Mouse (Mus musculus): ENCODE measurements around the gene Alpk1. TPM values are rescaled to one million over a fixed set of nuclear protein-coding genes. Genes with fewer than 3 reads are reported as not detected.

Gene Alpk1
- polyA plus RNA-seq, 1 experiment = 5.5 TPM

GRCm38 (mm10) chr3:127745911-127746640 is 34.3 kb downstream of the Alpk1 start:
- TF ChIP-seq CTCF (IDR thresholded peaks at IDR 0.05; ENCODE audit: control insufficient read depth, insufficient read depth, low read length) = no peak
- no peak for TF ChIP-seq POLR2A (IDR thresholded peaks at IDR 0.05; ENCODE audit: borderline replicate concordance, control insufficient read depth, low read depth, low read length)
- no peak overlapping the region for H3K27ac ChIP-seq (ENCODE audit: control insufficient read depth, insufficient read depth, low read depth, low read length, poor library complexity)
- 80% methylated on average over 16 of the region's 16 CpGs for WGBS

DNA sequence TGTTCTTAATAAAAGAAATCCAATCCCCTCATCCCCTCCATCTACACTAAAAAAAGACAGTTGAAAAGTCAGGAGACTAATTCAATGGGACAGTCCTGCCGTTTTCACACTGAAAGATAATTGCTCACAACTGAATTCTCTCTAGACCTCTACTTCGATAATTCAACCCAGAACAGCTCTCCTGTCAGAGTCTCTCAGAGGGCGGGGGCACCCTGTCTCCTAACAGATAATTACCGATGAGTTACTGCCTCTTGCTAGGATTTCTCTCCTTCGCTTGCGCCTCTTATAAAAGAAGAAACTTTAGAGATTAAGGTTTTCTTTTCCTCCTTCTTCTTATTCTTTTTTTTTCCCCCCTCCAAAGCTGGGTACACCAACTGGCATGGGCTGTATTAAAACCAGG is 34.8 kb downstream of the Alpk1 start:
- Histone ChIP-seq H3K4me1 (ENCODE audit: control insufficient read depth, insufficient read depth, low read length) (no peaks in the 10 kb centered on the region), H3K4me3 (replicated peaks; ENCODE audit: control insufficient read depth, low read depth, low read length) (no peak overlapping the region), H3K27ac (ENCODE audit: control insufficient read depth, insufficient read depth, low read depth, low read length, poor library complexity) (no peak overlapping the region)
- TF ChIP-seq CTCF (IDR thresholded peaks at IDR 0.05; ENCODE audit: control insufficient read depth, insufficient read depth, low read length) (no peak), POLR2A (IDR thresholded peaks at IDR 0.05; ENCODE audit: borderline replicate concordance, control insufficient read depth, low read depth, low read length) (no peak)
- WGBS = 75% methylated on average over 6 of the region's 6 CpGs

More at GRCm38 (mm10) chr3:127745911-127746640, 34.3 kb downstream of the Alpk1 start:
- H3K4me1 ChIP-seq (ENCODE audit: control insufficient read depth, insufficient read depth, low read length) = no peaks in the 10 kb centered on the region
- H3K4me3 ChIP-seq (replicated peaks; ENCODE audit: control insufficient read depth, low read depth, low read length) = no peak overlapping the region

DNA sequence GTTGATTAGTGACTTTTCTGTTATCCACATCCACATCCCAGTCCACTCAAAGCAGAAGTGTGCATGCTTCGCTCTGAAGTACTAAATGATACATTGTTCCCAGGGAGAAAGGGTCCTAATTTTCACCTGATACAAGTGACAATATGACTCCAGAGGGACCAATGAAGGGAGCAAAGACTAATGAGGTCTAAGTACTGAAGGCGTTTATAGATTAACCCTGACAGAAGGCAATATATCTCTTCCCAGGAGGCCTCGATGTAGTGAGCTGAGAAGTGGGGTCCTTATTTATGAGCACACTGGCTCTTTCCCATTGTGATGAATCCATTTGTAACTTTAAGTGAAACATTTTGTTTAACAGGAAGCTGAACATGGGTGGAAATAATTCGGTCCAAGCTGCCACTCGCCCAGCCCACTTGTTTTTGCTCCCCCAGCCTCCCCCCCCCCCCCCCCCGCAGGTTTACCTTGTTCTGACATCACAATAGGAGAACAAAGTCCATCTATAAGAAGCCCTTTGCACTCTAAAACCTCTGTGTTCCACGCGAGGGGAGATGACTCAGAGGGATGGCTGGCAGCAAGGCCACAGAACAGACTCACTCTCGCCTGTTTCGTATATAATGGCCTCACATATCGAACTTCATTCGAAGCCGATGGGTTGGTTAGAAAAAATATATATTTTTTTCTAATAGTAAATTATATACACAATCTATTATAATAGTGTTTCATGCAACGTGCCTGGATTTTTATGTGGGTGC is 36.5 kb downstream of the Alpk1 start:
- no peak for TF ChIP-seq POLR2A (IDR thresholded peaks at IDR 0.05; ENCODE audit: borderline replicate concordance, control insufficient read depth, low read depth, low read length)
- no peak for TF ChIP-seq CTCF (IDR thresholded peaks at IDR 0.05; ENCODE audit: control insufficient read depth, insufficient read depth, low read length)
- Histone ChIP-seq H3K27ac (ENCODE audit: control insufficient read depth, insufficient read depth, low read depth, low read length, poor library complexity) (no peak overlapping the region), H3K4me1 (ENCODE audit: control insufficient read depth, insufficient read depth, low read length) (no peaks in the 10 kb centered on the region), H3K4me3 (replicated peaks; ENCODE audit: control insufficient read depth, low read depth, low read length) (no peak overlapping the region)
- 81% methylated on average over 14 of the region's 14 CpGs for WGBS

DNA sequence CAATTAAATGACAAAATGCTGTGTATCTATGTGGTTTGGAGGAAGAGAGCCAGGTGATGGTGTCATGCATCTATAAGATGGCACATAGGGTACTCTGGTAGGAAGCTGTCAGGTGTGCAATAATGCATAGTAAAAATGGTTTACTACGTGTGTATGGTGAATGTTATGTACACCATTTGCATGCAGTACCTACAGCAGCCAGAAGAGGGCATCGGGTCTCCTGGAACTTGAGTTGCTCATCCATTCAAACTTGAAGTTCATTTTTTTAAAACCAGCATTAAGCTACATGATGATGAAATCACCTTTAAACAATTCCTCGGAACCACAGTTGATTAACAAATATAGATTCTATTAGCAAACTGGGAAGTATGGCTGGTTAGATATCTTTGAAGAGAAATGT is 38.9 kb downstream of the Alpk1 start:
- TF ChIP-seq POLR2A (IDR thresholded peaks at IDR 0.05; ENCODE audit: borderline replicate concordance, control insufficient read depth, low read depth, low read length) = no peak
- TF ChIP-seq CTCF (IDR thresholded peaks at IDR 0.05; ENCODE audit: control insufficient read depth, insufficient read depth, low read length) = no peak
- WGBS = 82% methylated on average over 3 of the region's 3 CpGs
- Histone ChIP-seq H3K27ac (ENCODE audit: control insufficient read depth, insufficient read depth, low read depth, low read length, poor library complexity) (no peak overlapping the region), H3K4me3 (replicated peaks; ENCODE audit: control insufficient read depth, low read depth, low read length) (no peak overlapping the region), H3K4me1 (ENCODE audit: control insufficient read depth, insufficient read depth, low read length) (no peaks in the 10 kb centered on the region)

- H3K4me1 ChIP-seq (ENCODE audit: control insufficient read depth, insufficient read depth, low read length) = no peaks in the 10 kb centered on the region
- no peak overlapping the region for H3K4me3 ChIP-seq (replicated peaks; ENCODE audit: control insufficient read depth, low read depth, low read length)
- H3K27ac ChIP-seq (ENCODE audit: control insufficient read depth, insufficient read depth, low read depth, low read length, poor library complexity) = no peak overlapping the region
- TF ChIP-seq CTCF (IDR thresholded peaks at IDR 0.05; ENCODE audit: control insufficient read depth, insufficient read depth, low read length) = no peak
- TF ChIP-seq POLR2A (IDR thresholded peaks at IDR 0.05; ENCODE audit: borderline replicate concordance, control insufficient read depth, low read depth, low read length) = no peak
- WGBS = 75% methylated on average over 5 of the region's 5 CpGs
Observed at GRCm38 (mm10) chr3:127737876-127738275, 42.5 kb downstream of the Alpk1 start.

- no peak overlapping the region for H3K27ac ChIP-seq (ENCODE audit: control insufficient read depth, insufficient read depth, low read depth, low read length, poor library complexity)
- no peak for TF ChIP-seq POLR2A (IDR thresholded peaks at IDR 0.05; ENCODE audit: borderline replicate concordance, control insufficient read depth, low read depth, low read length)
- WGBS = 78% methylated on average over 3 of the region's 3 CpGs
- H3K4me3 ChIP-seq (replicated peaks; ENCODE audit: control insufficient read depth, low read depth, low read length) = no peak overlapping the region
- no peaks in the 10 kb centered on the region for H3K4me1 ChIP-seq (ENCODE audit: control insufficient read depth, insufficient read depth, low read length)
Observed at GRCm38 (mm10) chr3:127735395-127735794, 44.9 kb downstream of the Alpk1 start.

GRCm38 (mm10) chr3:127729513-127730137 is 50.7 kb downstream of the Alpk1 start:
- H3K4me1 ChIP-seq (ENCODE audit: control insufficient read depth, insufficient read depth, low read length) = no peaks in the 10 kb centered on the region
- WGBS = 84% methylated on average over 14 of the region's 14 CpGs
- TF ChIP-seq POLR2A (IDR thresholded peaks at IDR 0.05; ENCODE audit: borderline replicate concordance, control insufficient read depth, low read depth, low read length) (no peak), CTCF (IDR thresholded peaks at IDR 0.05; ENCODE audit: control insufficient read depth, insufficient read depth, low read length) (no peak)

DNA sequence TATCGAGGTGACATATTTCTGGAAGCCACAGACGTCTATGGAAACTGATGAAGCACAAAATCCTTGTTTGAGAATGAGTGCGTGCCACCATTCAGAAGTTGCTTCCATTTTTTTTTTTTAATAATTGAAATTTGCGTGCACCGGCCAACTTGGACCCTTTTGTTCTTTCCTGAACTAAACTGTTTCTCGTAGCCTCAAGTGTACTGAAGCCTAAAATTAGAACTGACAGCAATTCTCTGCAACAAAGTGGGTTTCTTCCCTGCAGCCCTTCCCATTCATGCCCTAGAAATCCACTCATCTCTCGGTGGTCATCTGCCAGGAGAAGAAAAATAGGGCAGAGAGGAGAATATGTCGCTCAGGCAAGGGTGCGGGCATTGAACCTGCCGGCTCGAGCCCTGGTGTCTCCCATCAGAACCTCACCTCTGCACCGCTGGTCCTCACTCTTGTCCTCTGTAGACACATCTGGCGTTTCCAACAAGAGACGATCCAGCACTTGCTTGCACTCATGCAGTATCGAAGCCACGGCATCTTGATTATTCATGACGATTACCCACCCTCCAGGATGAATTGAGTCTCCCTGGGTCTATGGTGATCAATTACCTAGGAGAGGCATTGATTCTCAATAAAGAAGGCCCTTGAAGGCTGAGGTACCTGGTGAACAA is 51.3 kb downstream of the Alpk1 start:
- TF ChIP-seq POLR2A (IDR thresholded peaks at IDR 0.05; ENCODE audit: borderline replicate concordance, control insufficient read depth, low read depth, low read length) (no peak), CTCF (IDR thresholded peaks at IDR 0.05; ENCODE audit: control insufficient read depth, insufficient read depth, low read length) (no peak)
- no peak overlapping the region for H3K4me3 ChIP-seq (replicated peaks; ENCODE audit: control insufficient read depth, low read depth, low read length)
- 89% methylated on average over 17 of the region's 17 CpGs for WGBS
- no peak overlapping the region for H3K27ac ChIP-seq (ENCODE audit: control insufficient read depth, insufficient read depth, low read depth, low read length, poor library complexity)
- H3K4me1 ChIP-seq (ENCODE audit: control insufficient read depth, insufficient read depth, low read length) = no peaks in the 10 kb centered on the region

More at GRCm38 (mm10) chr3:127729513-127730137, 50.7 kb downstream of the Alpk1 start:
- no peak overlapping the region for H3K4me3 ChIP-seq (replicated peaks; ENCODE audit: control insufficient read depth, low read depth, low read length)
- no peak overlapping the region for H3K27ac ChIP-seq (ENCODE audit: control insufficient read depth, insufficient read depth, low read depth, low read length, poor library complexity)

Measured in bone marrow, adult 2 months (tissue).